Mouse (Mus musculus): ENCODE data around the gene Ccdc88c.

GRCm38 (mm10) chr12:100901386-100901785, 127.5 kb downstream of the Ccdc88c start:
- TF ChIP-seq CTCF (IDR thresholded peaks at IDR 0.05; ENCODE audit: low read depth): no peak
- TF ChIP-seq EP300 (IDR thresholded peaks at IDR 0.05; ENCODE audit: low read depth): no peak

All from liver, embryonic 14.5 days (tissue).